Mouse (Mus musculus): ENCODE results near the gene 2310034G01Rik. TPM values are rescaled to one million over a fixed set of nuclear protein-coding genes. Genes with fewer than 3 reads are reported as not detected.
A peak's percentile ranks its signal among the peaks of the same experiment; 100 is the strongest.

2310034G01Rik gene
- polyA plus RNA-seq, 1 experiment from 2014 or later = 1.5 TPM

DNA sequence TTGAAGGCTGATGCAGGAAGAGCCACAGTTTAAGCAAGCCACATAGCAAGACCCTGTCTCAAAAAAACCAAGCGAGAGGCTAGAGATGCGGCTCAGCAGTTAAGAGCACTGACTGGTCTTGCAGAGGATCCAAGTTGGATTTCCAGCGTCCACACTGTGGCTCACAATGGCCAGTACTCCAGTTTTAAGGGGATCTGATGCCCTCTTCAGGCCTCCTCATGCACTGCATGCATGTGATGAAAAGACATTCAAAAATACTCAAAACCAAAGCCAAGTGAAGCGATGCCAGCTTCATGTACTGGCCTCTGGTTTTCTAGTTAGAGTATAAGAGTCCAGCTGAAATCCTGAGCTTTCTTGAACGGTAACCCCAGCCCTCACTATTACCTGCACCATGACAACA lies 39.8 kb upstream of the 2310034G01Rik start:
- H3K27ac ChIP-seq = no peak overlapping the region

DNA sequence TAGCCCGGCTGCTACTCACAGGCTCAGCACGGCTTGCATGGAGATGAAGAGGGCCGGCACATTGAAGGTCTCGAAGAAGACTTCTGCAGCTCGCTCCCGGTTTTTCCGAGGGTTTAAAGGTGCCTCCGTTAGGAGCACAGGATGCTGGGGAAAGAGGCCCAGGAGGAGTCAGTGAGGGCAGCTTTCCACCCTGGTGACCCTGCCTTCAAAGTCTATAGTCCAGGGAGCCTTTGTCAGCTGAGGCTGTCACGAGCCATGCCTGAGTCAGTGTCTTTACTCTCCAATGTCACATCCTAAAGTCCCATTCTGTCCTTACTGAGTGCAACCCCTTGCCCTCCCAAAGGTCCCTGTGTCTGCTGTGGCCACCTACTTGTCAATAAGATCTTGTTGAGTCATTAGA lies 32.2 kb upstream of the 2310034G01Rik start:
- 93% methylated on average over 9 of the region's 9 CpGs for WGBS
- H3K27me3 ChIP-seq = no peaks in the 10 kb centered on the region
- H3K27ac ChIP-seq = no peak overlapping the region
- H3K36me3 ChIP-seq = peaks cover 89% of the 10 kb centered on the region
- no peaks in the 10 kb centered on the region for H3K9me3 ChIP-seq
- ATAC-seq (ENCODE audit: insufficient number of reproducible peaks, insufficient read depth, low FRiP score, low TSS enrichment, low read depth) = no peak
- H3K4me2 ChIP-seq = no peak overlapping the region
- H3K4me3 ChIP-seq = no peak overlapping the region
- H3K9ac ChIP-seq = no peak overlapping the region
- no peaks in the 10 kb centered on the region for H3K4me1 ChIP-seq

More for the DNA sequence above, 39.8 kb upstream of the 2310034G01Rik start:
- Histone ChIP-seq H3K4me1 (peaks cover 18% of the 10 kb centered on the region), H3K9me3 (no peaks in the 10 kb centered on the region), H3K27me3 (no peaks in the 10 kb centered on the region), H3K4me3 (no peak overlapping the region), H3K36me3 (peaks cover 28% of the 10 kb centered on the region), H3K9ac (no peak overlapping the region), H3K4me2 (no peak overlapping the region)
- no peak for ATAC-seq (ENCODE audit: insufficient number of reproducible peaks, insufficient read depth, low FRiP score, low TSS enrichment, low read depth)
- WGBS = 84% methylated on average over 5 of the region's 5 CpGs

DNA sequence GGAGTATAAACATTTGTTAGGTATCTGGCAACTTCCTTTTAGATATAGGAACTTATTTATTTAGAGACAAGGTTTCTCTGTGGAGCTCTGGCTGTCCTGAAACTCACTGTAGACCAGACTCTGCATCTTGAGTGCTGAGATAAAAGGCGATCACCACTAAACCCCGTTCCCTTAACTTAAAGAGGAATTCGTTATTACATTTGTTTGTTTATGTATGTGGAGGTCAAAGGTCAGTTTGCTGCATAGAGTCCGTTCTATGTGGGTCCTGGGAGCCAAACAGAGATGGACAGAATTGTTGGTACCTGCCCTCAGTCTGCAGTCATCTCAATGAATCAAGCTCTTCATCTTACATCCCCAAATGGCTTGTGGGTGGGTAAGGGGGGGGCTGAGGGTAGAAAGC lies 25.8 kb upstream of the 2310034G01Rik start:
- no peak overlapping the region for H3K4me2 ChIP-seq
- no peaks in the 10 kb centered on the region for H3K27me3 ChIP-seq
- ATAC-seq (ENCODE audit: insufficient number of reproducible peaks, insufficient read depth, low FRiP score, low TSS enrichment, low read depth) = no peak
- WGBS = 50% methylated on average over 4 of the region's 4 CpGs
- no peak overlapping the region for H3K27ac ChIP-seq
- peaks cover 48% of the 10 kb centered on the region for H3K36me3 ChIP-seq
- H3K4me1 ChIP-seq = no peaks in the 10 kb centered on the region
- no peak overlapping the region for H3K4me3 ChIP-seq
- no peaks in the 10 kb centered on the region for H3K9me3 ChIP-seq
- no peak overlapping the region for H3K9ac ChIP-seq

DNA sequence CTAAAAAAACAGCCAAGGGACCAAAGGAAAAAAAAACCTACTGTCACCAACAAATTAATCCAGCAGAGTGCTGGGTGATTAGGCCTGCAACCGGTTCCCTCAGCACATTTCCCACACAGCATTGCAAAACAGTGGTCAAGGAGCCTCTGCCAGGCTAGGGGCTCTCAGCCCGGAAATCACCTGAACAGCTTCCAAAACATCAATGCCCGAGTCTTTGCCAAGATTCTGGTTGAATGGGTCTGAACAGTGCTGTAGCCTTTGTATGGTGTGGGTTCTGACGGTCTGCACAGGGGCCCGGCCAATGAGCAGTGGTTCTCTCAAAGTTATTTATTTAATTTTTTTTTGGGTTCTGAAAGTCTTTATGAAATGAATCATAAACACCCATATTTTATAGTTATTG lies 25.4 kb upstream of the 2310034G01Rik start:
- H3K27ac ChIP-seq = no peak overlapping the region
- 68% methylated on average over 5 of the region's 5 CpGs for WGBS
- H3K4me3 ChIP-seq = no peak overlapping the region
- no peaks in the 10 kb centered on the region for H3K9me3 ChIP-seq
- no peaks in the 10 kb centered on the region for H3K4me1 ChIP-seq
- no peak overlapping the region for H3K4me2 ChIP-seq
- H3K27me3 ChIP-seq = no peaks in the 10 kb centered on the region
- no peak for ATAC-seq (ENCODE audit: insufficient number of reproducible peaks, insufficient read depth, low FRiP score, low TSS enrichment, low read depth)
- peaks cover 44% of the 10 kb centered on the region for H3K36me3 ChIP-seq
- H3K9ac ChIP-seq = no peak overlapping the region

DNA sequence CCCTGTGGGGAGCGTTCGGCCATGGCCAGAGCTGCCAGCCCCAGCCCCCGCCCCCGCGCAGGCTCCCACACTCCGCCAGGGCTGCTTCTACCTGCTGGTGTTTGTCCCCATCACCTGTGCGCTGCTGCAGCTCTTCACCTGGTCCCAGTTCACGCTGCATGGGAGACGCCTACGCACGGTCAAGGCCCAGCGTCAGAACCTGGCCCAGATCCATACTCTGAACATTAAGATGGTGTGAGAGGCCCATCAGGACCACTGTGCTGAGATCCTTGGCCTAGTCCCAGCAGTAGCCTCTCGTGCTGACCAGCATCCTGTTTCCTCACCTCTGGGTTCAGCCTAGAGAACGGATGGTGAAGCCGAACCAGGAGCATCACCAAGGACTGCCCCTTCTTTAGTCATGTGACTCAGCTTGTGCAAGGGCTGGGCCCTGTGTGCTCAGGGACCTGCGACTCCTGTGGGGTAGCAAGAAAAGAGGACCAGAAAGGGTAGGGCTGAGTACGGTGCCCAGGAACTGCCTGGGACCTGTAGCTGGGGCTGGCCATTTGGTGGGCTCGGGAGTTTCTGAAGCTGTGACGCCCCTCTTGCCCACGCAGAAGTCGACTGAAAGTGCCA lies 24.5 kb upstream of the 2310034G01Rik start:
- Histone ChIP-seq H3K4me1 (no peaks in the 10 kb centered on the region), H3K27me3 (no peaks in the 10 kb centered on the region), H3K27ac (no peak overlapping the region), H3K4me3 (no peak overlapping the region), H3K9ac (no peak overlapping the region), H3K36me3 (peaks cover 35% of the 10 kb centered on the region), H3K9me3 (no peaks in the 10 kb centered on the region), H3K4me2 (no peak overlapping the region)
- WGBS = 49% methylated on average over 21 of the region's 21 CpGs
- 0 out of 2 replicates have a peak, but pooled peaks have one; percentile 12 for ATAC-seq (ENCODE audit: insufficient number of reproducible peaks, insufficient read depth, low FRiP score, low TSS enrichment, low read depth)

DNA sequence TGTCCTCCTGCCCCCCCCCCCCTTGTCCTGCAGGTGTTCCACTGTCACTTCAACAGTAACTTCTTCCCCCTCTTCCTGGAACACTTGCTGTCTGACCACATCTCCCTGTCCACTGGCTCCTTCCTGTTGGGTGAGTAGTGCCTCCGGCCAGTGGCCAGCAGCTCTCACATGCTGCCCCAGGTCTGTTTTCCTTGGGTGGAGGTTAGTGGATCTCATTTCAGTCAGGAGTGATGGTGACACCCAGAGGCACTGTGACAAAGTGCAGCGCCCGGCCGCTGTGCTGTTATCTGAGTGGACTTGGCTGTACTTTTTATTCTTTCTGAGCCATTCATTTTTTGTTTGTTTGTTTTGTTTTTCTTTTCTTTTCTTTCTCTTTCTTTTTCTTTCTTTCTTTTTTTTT lies 19.1 kb upstream of the 2310034G01Rik start:
- Histone ChIP-seq H3K9me3 (no peaks in the 10 kb centered on the region), H3K4me3 (no peak overlapping the region), H3K27ac (no peak overlapping the region), H3K27me3 (no peaks in the 10 kb centered on the region), H3K4me2 (no peak overlapping the region), H3K9ac (no peak overlapping the region), H3K36me3 (no peaks in the 10 kb centered on the region), H3K4me1 (no peaks in the 10 kb centered on the region)
- ATAC-seq (ENCODE audit: insufficient number of reproducible peaks, insufficient read depth, low FRiP score, low TSS enrichment, low read depth) = no peak
- WGBS = 24% methylated on average over 4 of the region's 4 CpGs

DNA sequence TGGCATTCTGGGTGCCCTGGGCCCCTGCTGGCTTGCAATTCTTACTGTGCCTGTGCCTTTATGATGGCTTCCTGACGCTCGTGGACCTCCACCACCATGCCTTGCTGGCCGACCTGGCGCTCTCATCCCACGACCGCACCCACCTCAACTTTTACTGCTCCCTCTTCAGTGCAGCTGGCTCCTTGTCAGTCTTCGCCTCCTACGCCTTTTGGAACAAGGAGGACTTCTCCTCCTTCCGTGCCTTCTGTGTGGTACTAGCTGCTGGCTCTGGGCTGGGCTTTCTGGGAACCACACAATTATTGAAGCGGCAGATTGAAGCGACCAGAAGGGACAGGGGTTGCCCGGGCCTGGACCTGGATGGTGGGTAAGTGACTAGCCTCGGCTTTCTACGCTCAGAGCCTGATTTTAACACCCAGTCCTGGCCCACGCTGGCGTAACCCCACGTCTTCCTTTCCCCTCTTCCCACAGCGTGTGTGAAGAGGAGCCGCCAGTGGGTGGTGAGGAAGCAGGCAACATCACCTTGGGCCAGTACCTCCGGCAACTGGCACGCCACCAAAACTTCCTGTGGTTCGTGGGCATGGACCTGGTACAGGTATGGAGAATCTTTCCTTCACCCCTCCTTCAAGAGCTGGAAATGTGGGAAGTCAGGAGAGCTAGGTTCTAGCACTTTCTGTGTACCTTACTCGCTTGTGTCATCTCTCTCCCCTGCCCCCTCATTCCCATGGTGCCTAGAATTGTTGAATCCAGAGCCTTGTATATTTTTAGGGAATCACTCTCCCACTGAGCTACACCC lies 17.9 kb upstream of the 2310034G01Rik start:
- 84% methylated on average over 23 of the region's 23 CpGs for WGBS
- Histone ChIP-seq H3K9ac (no peak overlapping the region), H3K27ac (no peak overlapping the region), H3K9me3 (no peaks in the 10 kb centered on the region), H3K4me2 (no peak overlapping the region), H3K27me3 (no peaks in the 10 kb centered on the region), H3K36me3 (no peaks in the 10 kb centered on the region), H3K4me1 (no peaks in the 10 kb centered on the region), H3K4me3 (no peak overlapping the region)
- ATAC-seq (ENCODE audit: insufficient number of reproducible peaks, insufficient read depth, low FRiP score, low TSS enrichment, low read depth) = no peak

DNA sequence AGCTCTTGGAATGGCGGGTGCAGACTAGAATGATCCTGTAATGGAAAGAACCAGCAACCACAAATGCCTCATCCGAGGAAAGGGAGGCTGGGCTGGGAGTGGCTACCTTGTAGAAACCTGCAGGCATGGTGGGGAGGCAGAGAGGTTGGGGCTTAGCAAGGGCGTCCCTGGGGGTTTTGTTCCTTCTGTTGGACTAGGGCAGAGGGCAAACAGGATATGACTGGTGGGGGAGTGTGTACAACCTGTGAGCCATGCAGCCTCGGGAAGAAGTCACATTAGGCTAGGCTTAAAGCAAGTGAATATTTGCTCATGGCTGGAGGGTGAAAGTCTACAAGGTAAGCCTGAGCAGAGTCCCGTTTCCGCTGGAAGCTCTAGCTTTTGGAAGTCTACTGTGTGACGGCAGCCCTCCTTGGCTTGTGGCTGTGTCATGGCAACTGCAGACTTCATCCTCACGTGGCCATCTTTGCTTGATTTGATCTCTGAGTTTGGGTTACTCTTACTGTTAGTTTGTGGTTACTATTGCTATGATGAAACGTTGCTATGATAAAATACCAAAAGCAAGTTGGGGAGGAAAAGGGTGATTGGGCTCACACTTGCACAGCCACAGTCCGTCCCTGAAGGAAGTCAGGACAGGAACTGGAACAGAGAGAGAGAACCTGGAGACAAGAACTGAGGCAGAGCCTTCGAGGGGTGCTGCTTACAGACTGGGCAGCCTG lies 13.3 kb upstream of the 2310034G01Rik start:
- 78% methylated on average over 11 of the region's 11 CpGs for WGBS
- Histone ChIP-seq H3K9ac (no peak overlapping the region), H3K4me2 (no peak overlapping the region), H3K4me1 (no peaks in the 10 kb centered on the region), H3K36me3 (no peaks in the 10 kb centered on the region), H3K9me3 (no peaks in the 10 kb centered on the region), H3K4me3 (no peak overlapping the region), H3K27me3 (peaks cover 8% of the 10 kb centered on the region), H3K27ac (no peak overlapping the region)
- no peak for ATAC-seq (ENCODE audit: insufficient number of reproducible peaks, insufficient read depth, low FRiP score, low TSS enrichment, low read depth)

DNA sequence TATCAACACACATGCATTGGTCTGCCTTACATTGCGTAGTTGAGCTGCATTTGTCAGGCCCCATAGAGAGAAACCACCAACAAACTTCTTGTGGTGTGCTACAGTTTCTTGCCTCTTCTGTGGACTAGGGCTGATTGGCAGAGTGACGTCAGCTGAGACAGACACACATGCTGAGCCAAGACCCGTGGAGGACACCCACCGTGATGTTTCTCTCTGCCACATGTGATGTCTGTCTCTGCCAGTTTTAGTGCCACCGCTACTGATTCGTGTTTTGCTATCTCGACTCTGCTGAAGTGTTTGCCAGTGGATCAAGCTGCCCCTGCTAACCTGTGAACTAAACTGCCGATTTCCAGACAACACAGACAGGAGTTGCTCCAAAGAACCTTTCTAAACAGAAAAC lies 12.0 kb upstream of the 2310034G01Rik start:
- WGBS = 78% methylated on average over 8 of the region's 8 CpGs
- no peaks in the 10 kb centered on the region for H3K36me3 ChIP-seq
- H3K27me3 ChIP-seq = peaks cover 22% of the 10 kb centered on the region
- H3K4me1 ChIP-seq = peaks cover 2% of the 10 kb centered on the region
- ATAC-seq (ENCODE audit: insufficient number of reproducible peaks, insufficient read depth, low FRiP score, low TSS enrichment, low read depth) = no peak
- H3K9ac ChIP-seq = no peak overlapping the region
- no peak overlapping the region for H3K4me3 ChIP-seq
- H3K27ac ChIP-seq = no peak overlapping the region
- H3K9me3 ChIP-seq = no peaks in the 10 kb centered on the region
- H3K4me2 ChIP-seq = no peak overlapping the region

DNA sequence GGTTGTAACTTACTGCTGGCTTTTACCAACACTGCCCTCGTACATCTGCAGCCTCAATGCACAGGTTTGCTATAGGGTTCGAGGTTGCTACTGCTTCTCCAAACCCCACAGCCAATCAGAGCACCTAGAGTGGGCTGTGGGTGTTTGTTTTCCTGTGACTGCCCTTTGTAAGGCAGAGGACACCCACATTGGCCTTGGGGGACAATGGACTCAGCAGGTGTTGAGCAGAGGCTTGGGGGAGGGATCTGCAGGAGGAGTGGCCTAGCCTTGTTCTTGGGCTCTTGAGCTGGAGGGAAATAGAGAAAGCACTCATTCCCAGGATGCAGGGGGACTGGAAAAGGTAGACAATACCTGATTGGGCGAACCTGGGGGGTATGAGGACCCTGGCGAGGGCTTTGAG lies 8.3 kb upstream of the 2310034G01Rik start:
- WGBS = 52% methylated on average over 4 of the region's 4 CpGs
- H3K36me3 ChIP-seq = no peaks in the 10 kb centered on the region
- H3K4me1 ChIP-seq = peaks cover 5% of the 10 kb centered on the region
- no peak overlapping the region for H3K4me2 ChIP-seq
- no peak overlapping the region for H3K9ac ChIP-seq
- H3K27me3 ChIP-seq = peaks cover 35% of the 10 kb centered on the region
- no peak for ATAC-seq (ENCODE audit: insufficient number of reproducible peaks, insufficient read depth, low FRiP score, low TSS enrichment, low read depth)
- H3K9me3 ChIP-seq = no peaks in the 10 kb centered on the region
- no peak overlapping the region for H3K27ac ChIP-seq
- no peak overlapping the region for H3K4me3 ChIP-seq

DNA sequence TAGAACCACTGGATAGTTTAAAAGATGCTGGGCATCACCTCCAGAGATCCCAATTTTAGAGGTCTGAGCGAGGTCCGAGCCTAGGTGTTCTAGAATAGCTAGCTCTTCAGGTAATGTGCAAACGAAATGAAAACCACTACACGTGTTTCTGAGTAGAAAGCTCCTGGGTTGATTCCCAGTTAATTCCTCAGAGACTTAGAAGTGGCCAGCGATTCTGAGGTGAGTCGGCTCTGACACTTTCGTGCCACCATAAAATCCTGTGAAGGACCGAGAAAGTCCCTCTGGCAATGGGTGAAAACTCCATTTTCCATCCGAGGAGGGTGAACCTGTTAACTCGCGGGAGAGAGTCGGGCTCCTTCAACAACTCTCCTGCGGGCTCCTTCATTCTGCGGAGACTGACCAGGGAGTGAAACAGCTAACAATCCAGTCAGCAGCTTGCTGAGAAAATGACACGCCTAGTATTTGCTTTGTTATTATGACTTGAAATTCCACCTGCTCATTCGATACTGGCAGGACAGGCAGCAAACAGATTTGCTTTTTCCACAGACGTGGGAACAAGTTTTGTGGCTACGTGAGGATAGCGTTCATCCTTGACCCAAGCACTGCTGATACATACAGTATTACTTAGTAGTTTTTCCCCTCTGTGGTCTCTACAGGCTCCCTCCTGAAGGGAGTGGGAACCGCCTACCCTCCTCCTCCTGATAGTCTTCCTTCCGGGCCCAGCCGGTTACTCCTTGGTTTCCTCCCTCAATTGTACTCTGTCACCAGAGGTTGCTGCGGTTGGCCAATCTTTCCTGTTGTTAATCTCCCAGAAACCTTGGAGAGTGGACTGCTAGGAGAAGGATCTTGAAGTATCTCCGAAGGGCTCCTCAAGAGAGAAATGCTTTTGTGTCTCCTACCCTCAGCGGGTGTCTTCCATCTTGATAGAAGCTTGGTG lies 7.5 kb upstream of the 2310034G01Rik start:
- Histone ChIP-seq H3K4me3 (peak overlapping the region; percentile 49), H3K9me3 (no peaks in the 10 kb centered on the region), H3K36me3 (no peaks in the 10 kb centered on the region), H3K9ac (peak overlapping the region; percentile 65; the same call in 1 of the 2 replicates), H3K4me1 (peaks cover 5% of the 10 kb centered on the region), H3K4me2 (peak overlapping the region; percentile 79), H3K27ac (no peak overlapping the region), H3K27me3 (peaks cover 35% of the 10 kb centered on the region)
- 15% methylated on average over 25 of the region's 25 CpGs for WGBS
- ATAC-seq (ENCODE audit: insufficient number of reproducible peaks, insufficient read depth, low FRiP score, low TSS enrichment, low read depth) = no peak
